Mouse (Mus musculus) MEL (cell line): ENCODE measurements around the gene Tmem98. TPM values are rescaled to one million over a fixed set of nuclear protein-coding genes. Genes with fewer than 3 reads are reported as not detected.

Experiments used
- DNase-seq: peaks from one replicate; pipeline ENCODE4 v3.0.0; 2011; ENCODE audit warnings: low read depth, low spot score
- H3K27ac ChIP-seq: 2 replicates; pipeline ENCODE4 v1.5.1; 2012; ENCODE audit warnings: low read depth, mild to moderate bottlenecking, control low read depth, low read length, moderate library complexity; ENCODE audit not compliant: control insufficient read depth
- H3K27me3 ChIP-seq, 2 experiments: fragments of 150-350 bp in 1 of 2; sonication (generic) in 1 of 2; 2 replicates each; pipeline ENCODE4 v1.6.1; 2012; ENCODE audit warnings: low read length in 2 of 2, mild to moderate bottlenecking in 2 of 2, improper control_type of control experiment in 1 of 2, moderate library complexity in 1 of 2; ENCODE audit not compliant: insufficient read depth in 2 of 2, control insufficient read depth in 1 of 2
- H3K36me3 ChIP-seq, 2 experiments: 2 replicates each; pipeline ENCODE4 v1.6.1; 2012 to 2014; ENCODE audit warnings: low read length in 2 of 2, improper control_type of control experiment in 1 of 2, inconsistent platforms in 1 of 2, mild to moderate bottlenecking in 1 of 2; ENCODE audit not compliant: insufficient read depth in 2 of 2, control insufficient read depth in 1 of 2
- H3K4me1 ChIP-seq, 2 experiments: fragments of 150-350 bp in 1 of 2; sonication (generic) in 1 of 2; 2 replicates each; pipeline ENCODE4 v1.6.1; 2012; ENCODE audit warnings: low read length in 2 of 2, improper control_type of control experiment in 1 of 2, mild to moderate bottlenecking in 1 of 2; ENCODE audit not compliant: insufficient read depth in 2 of 2, control insufficient read depth in 1 of 2
- H3K4me3 ChIP-seq, 2 experiments: fragments of 150-350 bp in 1 of 2; sonication (generic) in 1 of 2; 2 replicates each; pipeline ENCODE4 v1.5.1; 2012; ENCODE audit warnings: low read depth in 2 of 2, low read length in 2 of 2, mild to moderate bottlenecking in 2 of 2, moderate library complexity in 2 of 2, control low read depth in 1 of 2, improper control_type of control experiment in 1 of 2; ENCODE audit not compliant: control insufficient read depth in 1 of 2, insufficient read depth in 1 of 2
- H3K79me2 ChIP-seq: 2 replicates; pipeline ENCODE4 v1.6.1; 2012; ENCODE audit warnings: mild to moderate bottlenecking, low read length, moderate library complexity; ENCODE audit not compliant: control insufficient read depth, poor library complexity, insufficient read depth
- H3K9ac ChIP-seq: 2 replicates; pipeline ENCODE4 v1.6.1; 2012; ENCODE audit warnings: low read depth, mild to moderate bottlenecking, control low read depth, low read length, moderate library complexity; ENCODE audit not compliant: control insufficient read depth, poor library complexity, severe bottlenecking
- H3K9me3 ChIP-seq: fragments of 150-350 bp; sonication (generic); replicated peaks from 2 replicates; pipeline ENCODE4 v1.6.1; 2012; ENCODE audit warnings: mild to moderate bottlenecking, low read length, improper control_type of control experiment, moderate library complexity; ENCODE audit not compliant: insufficient read depth
- BHLHE40 ChIP-seq: IDR thresholded peaks from 2 replicates; pipeline ENCODE4 v1.6.1; 2012; ENCODE audit warnings: low read depth, mild to moderate bottlenecking, inconsistent platforms, low read length, improper control_type of control experiment, borderline replicate concordance
- CHD1 ChIP-seq: IDR thresholded peaks from 2 replicates; pipeline ENCODE4 v1.6.1; 2012; ENCODE audit warnings: low read depth, mild to moderate bottlenecking, inconsistent platforms, low read length, improper control_type of control experiment
- CHD2 ChIP-seq: IDR thresholded peaks from 2 replicates; pipeline ENCODE4 v1.6.1; 2011; ENCODE audit warnings: low read length, improper control_type of control experiment
- CTCF ChIP-seq, 3 experiments: IDR thresholded peaks in 2 of 3; conservative IDR thresholded peaks in 1 of 3; 2 replicates each; pipeline ENCODE4 v1.5.1; 2011 to 2012; ENCODE audit warnings: low read length in 3 of 3, low read depth in 2 of 3, mild to moderate bottlenecking in 2 of 3, improper control_type of control experiment in 1 of 3, inconsistent platforms in 1 of 3, mixed read lengths in 1 of 3, moderate library complexity in 1 of 3; ENCODE audit not compliant: control insufficient read depth in 1 of 3, insufficient read depth in 1 of 3, poor library complexity in 1 of 3, severe bottlenecking in 1 of 3
- ELF1 ChIP-seq: IDR thresholded peaks from 2 replicates; pipeline ENCODE4 v1.6.1; 2014; ENCODE audit warnings: low read depth, mild to moderate bottlenecking, inconsistent platforms, low read length, improper control_type of control experiment, moderate library complexity
- EP300 ChIP-seq, 2 experiments: IDR thresholded peaks; 2 replicates each; pipeline ENCODE4 v1.6.1; 2011; ENCODE audit warnings: improper control_type of control experiment in 2 of 2, low read length in 2 of 2, low read depth in 1 of 2, mild to moderate bottlenecking in 1 of 2
- ETS1 ChIP-seq: IDR thresholded peaks from 2 replicates; pipeline ENCODE4 v1.6.1; 2012; ENCODE audit warnings: low read depth, mild to moderate bottlenecking, inconsistent platforms, low read length, improper control_type of control experiment, moderate library complexity
- GABPA ChIP-seq: IDR thresholded peaks from 2 replicates; pipeline ENCODE4 v1.6.1; 2012; ENCODE audit warnings: low read depth, mild to moderate bottlenecking, inconsistent platforms, low read length, improper control_type of control experiment, moderate library complexity
- GATA1 ChIP-seq: IDR thresholded peaks from 2 replicates; pipeline ENCODE4 v1.6.1; 2011; ENCODE audit warnings: low read depth, low read length, improper control_type of control experiment
- HCFC1 ChIP-seq: IDR thresholded peaks from 2 replicates; pipeline ENCODE4 v1.6.1; 2012; ENCODE audit warnings: low read depth, mild to moderate bottlenecking, inconsistent platforms, low read length, improper control_type of control experiment, moderate library complexity
- JUND ChIP-seq: IDR thresholded peaks from 2 replicates; pipeline ENCODE4 v1.6.1; 2011; ENCODE audit warnings: low read depth, mild to moderate bottlenecking, improper control_type of control experiment, low read length
- MAFK ChIP-seq: IDR thresholded peaks from 2 replicates; pipeline ENCODE4 v1.6.1; 2011; ENCODE audit warnings: low read depth, mild to moderate bottlenecking, low read length, improper control_type of control experiment, borderline replicate concordance
- MAX ChIP-seq: IDR thresholded peaks from 2 replicates; pipeline ENCODE4 v1.6.1; 2011; ENCODE audit warnings: low read length, improper control_type of control experiment
- MAZ ChIP-seq: IDR thresholded peaks from 2 replicates; pipeline ENCODE4 v1.6.1; 2012; ENCODE audit warnings: low read depth, mild to moderate bottlenecking, inconsistent platforms, low read length, improper control_type of control experiment
- MEF2A ChIP-seq: IDR thresholded peaks from 2 replicates; pipeline ENCODE4 v1.6.1; 2014; ENCODE audit warnings: low read depth, mild to moderate bottlenecking, inconsistent platforms, low read length, improper control_type of control experiment; ENCODE audit not compliant: poor library complexity, insufficient replicate concordance, severe bottlenecking; ENCODE audit errors: extremely low read depth
- MXI1 ChIP-seq: IDR thresholded peaks from 2 replicates; pipeline ENCODE4 v1.6.1; 2011; ENCODE audit warnings: mild to moderate bottlenecking, low read depth, low read length, improper control_type of control experiment
- MYB ChIP-seq: IDR thresholded peaks from 2 replicates; pipeline ENCODE4 v1.6.1; 2011; ENCODE audit warnings: mild to moderate bottlenecking, low read depth, low read length, improper control_type of control experiment
- MYC ChIP-seq: IDR thresholded peaks from 2 replicates; pipeline ENCODE4 v1.6.1; 2011; ENCODE audit warnings: low read depth, mild to moderate bottlenecking, low read length, improper control_type of control experiment, moderate library complexity
- POLR2A ChIP-seq, 2 experiments: IDR thresholded peaks; 2 replicates each; pipeline ENCODE4 v1.6.1; 2011 to 2012; ENCODE audit warnings: low read length in 2 of 2, mild to moderate bottlenecking in 2 of 2, control low read depth in 1 of 2, improper control_type of control experiment in 1 of 2, low read depth in 1 of 2, moderate library complexity in 1 of 2; ENCODE audit not compliant: control insufficient read depth in 1 of 2, insufficient read depth in 1 of 2, poor library complexity in 1 of 2
- POLR2AphosphoS2 ChIP-seq: IDR thresholded peaks from 2 replicates; pipeline ENCODE4 v1.6.1; 2011; ENCODE audit warnings: low read length, improper control_type of control experiment
- POLR2AphosphoS5 ChIP-seq: IDR thresholded peaks from 2 replicates; pipeline ENCODE4 v1.6.1; 2012; ENCODE audit warnings: low read depth, borderline replicate concordance, mild to moderate bottlenecking, inconsistent platforms, low read length, moderate library complexity, mixed read lengths
- RAD21 ChIP-seq: IDR thresholded peaks from 2 replicates; pipeline ENCODE4 v1.6.1; 2011; ENCODE audit warnings: mild to moderate bottlenecking, low read depth, low read length, improper control_type of control experiment
- RCOR1 ChIP-seq: IDR thresholded peaks from 2 replicates; pipeline ENCODE4 v1.6.1; 2012; ENCODE audit warnings: low read depth, mild to moderate bottlenecking, inconsistent platforms, low read length, improper control_type of control experiment
- SMC3 ChIP-seq: IDR thresholded peaks from 2 replicates; pipeline ENCODE4 v1.6.1; 2011; ENCODE audit warnings: low read depth, low read length, improper control_type of control experiment
- TAL1 ChIP-seq: IDR thresholded peaks from 2 replicates; pipeline ENCODE4 v1.6.1; 2012; ENCODE audit warnings: mild to moderate bottlenecking, inconsistent platforms, low read length, moderate library complexity, mixed read lengths
- TBP ChIP-seq: IDR thresholded peaks from 2 replicates; pipeline ENCODE4 v1.8.0; 2011; ENCODE audit warnings: low read depth, low read length, improper control_type of control experiment
- TCF12 ChIP-seq: IDR thresholded peaks from 2 replicates; pipeline ENCODE4 v1.6.1; 2014; ENCODE audit warnings: low read depth, mild to moderate bottlenecking, inconsistent platforms, low read length, improper control_type of control experiment, moderate library complexity
- UBTF ChIP-seq: IDR thresholded peaks from 2 replicates; pipeline ENCODE4 v1.6.1; 2012; ENCODE audit warnings: low read depth, mild to moderate bottlenecking, inconsistent platforms, low read length, improper control_type of control experiment, moderate library complexity, borderline replicate concordance; ENCODE audit not compliant: insufficient read depth
- USF1 ChIP-seq: IDR thresholded peaks from 2 replicates; pipeline ENCODE4 v1.6.1; 2014; ENCODE audit warnings: low read depth, mild to moderate bottlenecking, inconsistent platforms, low read length, improper control_type of control experiment, moderate library complexity
- USF2 ChIP-seq, 2 experiments: IDR thresholded peaks; 2 replicates each; pipeline ENCODE4 v1.6.1; 2011 to 2012; ENCODE audit warnings: improper control_type of control experiment in 2 of 2, low read length in 2 of 2, borderline replicate concordance in 1 of 2, inconsistent platforms in 1 of 2, low read depth in 1 of 2, mild to moderate bottlenecking in 1 of 2; ENCODE audit not compliant: insufficient read depth in 1 of 2
- ZC3H11A ChIP-seq: IDR thresholded peaks from 2 replicates; pipeline ENCODE4 v1.6.1; 2012; ENCODE audit warnings: low read depth, mild to moderate bottlenecking, inconsistent platforms, low read length, improper control_type of control experiment
- ZMIZ1 ChIP-seq: IDR thresholded peaks from 2 replicates; pipeline ENCODE4 v1.6.1; 2012; ENCODE audit warnings: low read depth, mild to moderate bottlenecking, inconsistent platforms, low read length, improper control_type of control experiment, moderate library complexity
- ZNF384 ChIP-seq: IDR thresholded peaks from 2 replicates; pipeline ENCODE4 v1.6.1; 2012; ENCODE audit warnings: low read depth, mild to moderate bottlenecking, inconsistent platforms, low read length, improper control_type of control experiment
- polyA plus RNA-seq, 2 experiments: library from polyadenylated mRNA; stranded (reverse) in 1 of 2; unstranded in 1 of 2; fragments of >175 nt in 1 of 2; fragments of >200 nt in 1 of 2; gene quantifications; 2 replicates each; pipeline versions ENCODE4 v1.2.1 to v1.2.4; 2012; ENCODE audit warnings: low replicate concordance in 2 of 2, low read depth in 1 of 2; ENCODE audit not compliant: insufficient read length in 2 of 2, insufficient read depth in 1 of 2, missing spikeins in 1 of 2
- total RNA-seq: library from RNA; depleted of rRNA; stranded (reverse); fragments of 300-350 nt; gene quantifications from 2 replicates; pipeline ENCODE4 v1.2.3, GENCODE M21; 2012

Gene Tmem98
- total and polyA plus RNA-seq, 3 experiments, result 21.5 to 33.5 TPM; not detected in 1

DNA sequence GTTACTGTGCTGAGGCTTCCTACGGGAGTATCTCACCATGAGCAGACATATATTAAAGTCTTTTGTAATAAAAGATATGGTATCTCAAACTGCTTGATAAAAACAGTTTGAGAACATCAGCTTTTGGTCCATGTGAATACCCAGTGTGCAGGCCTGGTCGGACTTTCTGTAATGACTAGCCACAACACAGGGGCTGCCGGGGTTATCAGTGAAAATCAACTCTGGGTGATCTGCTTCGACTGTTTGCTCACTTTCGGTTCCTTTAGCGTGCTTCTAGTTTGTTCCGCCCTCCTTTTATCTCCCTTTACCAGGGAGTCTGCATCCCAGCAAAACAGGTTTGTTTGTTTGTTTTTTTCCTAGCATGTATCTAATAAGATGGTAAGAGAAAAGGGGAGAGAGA lies 26.5 kb upstream of the Tmem98 start (continued):
- peak; percentile 50; the same call in 1 of the 2 replicates for TF ChIP-seq RCOR1
- no peak for TF ChIP-seq SMC3
- no peak for TF ChIP-seq ZNF384
- no peak for TF ChIP-seq MAZ
- no peak for TF ChIP-seq POLR2A (IDR thresholded peaks at IDR 0.05; ENCODE audit: control insufficient read depth in 1 of 2, insufficient read depth in 1 of 2, low read depth in 1 of 2, low read length in 2 of 2, poor library complexity in 1 of 2)
- no peak for TF ChIP-seq POLR2AphosphoS2
- no peak; the same call in 1 of the 2 replicates for TF ChIP-seq HCFC1
- no peak for TF ChIP-seq POLR2AphosphoS5
- TF ChIP-seq ETS1, result peak; percentile 77
- TF ChIP-seq GATA1, result peak; percentile 83
- TF ChIP-seq JUND, result no peak
- no peak for TF ChIP-seq USF2 (IDR thresholded peaks at IDR 0.05; ENCODE audit: borderline replicate concordance in 1 of 2, insufficient read depth in 1 of 2, low read depth in 1 of 2, low read length in 2 of 2)
- TF ChIP-seq CTCF (IDR thresholded peaks at IDR 0.05 in 2 of 3, conservative IDR thresholded peaks at IDR 0.05 in 1 of 3; ENCODE audit: control insufficient read depth in 1 of 3, insufficient read depth in 1 of 3, low read depth in 2 of 3, low read length in 3 of 3, poor library complexity in 1 of 3, severe bottlenecking in 1 of 3), result no peak
- TF ChIP-seq CHD1, result no peak
- TF ChIP-seq RAD21, result no peak
- peak; percentile 47; the same call in 1 of the 2 replicates for TF ChIP-seq MAX
- TF ChIP-seq CHD2, result no peak
- TF ChIP-seq GABPA, result no peak
- no peak for TF ChIP-seq UBTF
- TF ChIP-seq TAL1, result peak; percentile 42

- peak overlapping the region; percentile 41 to 59 for H3K4me3 ChIP-seq
- H3K4me1 ChIP-seq, result peaks cover 34 to 43% of the 10 kb centered on the region in 2 experiments
- peak overlapping the region; percentile 98 for H3K27ac ChIP-seq
- H3K79me2 ChIP-seq, result peaks cover 5% of the 10 kb centered on the region
- no peaks in the 10 kb centered on the region for H3K27me3 ChIP-seq
- H3K36me3 ChIP-seq, result peaks cover 0 to 52% of the 10 kb centered on the region in 2 experiments; a peak in 2 of 4 replicates
- peak; percentile 97 for DNase-seq
- H3K9ac ChIP-seq, result peak overlapping the region; percentile 76
- no peaks in the 10 kb centered on the region for H3K9me3 ChIP-seq
- no peak for TF ChIP-seq ZNF384
- TF ChIP-seq TCF12, result peak; percentile 89
- TF ChIP-seq MYB, result no peak
- TF ChIP-seq MYC, result peak; percentile 94
- peak; percentile 72 for TF ChIP-seq ELF1
- TF ChIP-seq HCFC1, result peak; percentile 78
- TF ChIP-seq MAFK, result peak; percentile 37; the same call in 1 of the 2 replicates
- TF ChIP-seq ZC3H11A, result no peak
- TF ChIP-seq USF1, result 0 out of 2 replicates have a peak, but pooled peaks have one; percentile 18
- TF ChIP-seq TAL1, result no peak
- no peak for TF ChIP-seq SMC3
- TF ChIP-seq TBP, result peak; percentile 92
- no peak for TF ChIP-seq USF2 (IDR thresholded peaks at IDR 0.05; ENCODE audit: borderline replicate concordance in 1 of 2, insufficient read depth in 1 of 2, low read depth in 1 of 2, low read length in 2 of 2)
- no peak for TF ChIP-seq MEF2A
- TF ChIP-seq GATA1, result peak; percentile 99
- peak; percentile 90 to 95 for TF ChIP-seq EP300 (IDR thresholded peaks at IDR 0.05; ENCODE audit: low read depth in 1 of 2, low read length in 2 of 2)
- TF ChIP-seq CHD1, result peak; percentile 93
- peak; percentile 49 to 86; a peak in 3 of 4 replicates for TF ChIP-seq POLR2A (IDR thresholded peaks at IDR 0.05; ENCODE audit: control insufficient read depth in 1 of 2, insufficient read depth in 1 of 2, low read depth in 1 of 2, low read length in 2 of 2, poor library complexity in 1 of 2)
- peak; percentile 84 for TF ChIP-seq RCOR1
- TF ChIP-seq MAX, result peak; percentile 78
- peak; percentile 95 for TF ChIP-seq ETS1
- TF ChIP-seq ZMIZ1, result peak; percentile 67; the same call in 1 of the 2 replicates
- peak; percentile 88 for TF ChIP-seq MXI1
- TF ChIP-seq BHLHE40, result no peak
- TF ChIP-seq MAZ, result peak; percentile 90
Observed at GRCm38 (mm10) chr11:80784294-80784743, 25.7 kb upstream of the Tmem98 start.
